In the genomic region with DNA sequence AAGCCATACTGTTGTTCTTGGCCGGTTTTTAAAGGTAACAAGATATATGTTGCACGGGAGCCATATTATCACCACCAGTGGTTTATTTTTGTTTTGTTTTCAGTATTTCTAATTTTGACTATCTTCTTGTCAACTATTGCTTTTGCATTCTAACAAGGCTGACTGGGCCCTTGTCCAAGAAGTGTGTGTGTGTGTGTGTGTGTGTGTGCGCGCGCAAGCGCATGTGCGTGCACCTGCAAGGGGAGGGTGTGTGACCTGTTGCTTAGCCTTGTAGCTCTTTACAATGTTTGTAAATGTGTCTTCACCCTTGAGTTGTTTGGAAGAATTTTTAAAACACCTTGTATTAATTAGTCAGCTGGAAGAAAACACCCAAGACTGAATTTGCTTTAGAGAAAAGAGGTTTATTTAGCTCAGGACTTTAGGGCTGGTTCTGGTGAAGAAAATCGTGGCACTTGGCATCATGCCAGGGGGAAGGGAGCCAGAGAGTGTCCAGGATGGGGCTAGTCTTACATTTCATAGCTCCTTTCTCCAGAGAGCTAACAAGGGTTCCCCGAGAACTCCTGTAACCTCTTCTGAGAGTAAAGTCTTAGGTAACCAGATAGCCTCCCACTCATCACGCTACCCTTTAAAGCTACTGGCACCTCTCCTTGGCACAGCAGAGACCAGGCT, we compare ENCODE assay signal across 14 mouse cellular contexts. TPM values are rescaled to one million over a fixed set of nuclear protein-coding genes. Genes with fewer than 3 reads are reported as not detected.
DNase-seq lines count a peak whose midpoint lies in the region; ATAC-seq lines count a peak whose summit lies in the region.
"Had no signal": no experiment of that assay in that cellular context is flagged by ENCODE, and none has a peak within 500 bp of the region (broad histone marks: within the 10 kb centered on the region; RNA-seq: fewer than 3 reads in every experiment).

No protein-coding gene starts in this region.

- H3K27ac ChIP-seq in midbrain, embryonic 14.5 days (replicated peaks; ENCODE audit: low read depth, low read length) = no peak overlapping the region
- H3K27ac ChIP-seq in midbrain, embryonic 16.5 days (ENCODE audit: low read length) = no peak overlapping the region
- H3K27ac ChIP-seq: heart, embryonic 15.5 days; limb, embryonic 13.5 days had no signal

- intact Hi-C loops in gastrocnemius, postnatal 14 days (cut with DNase I; ENCODE audit: low total_unique reads) = no loop called here

- no peak for ATAC-seq in midbrain, embryonic 14.5 days (ENCODE audit: low FRiP score, low TSS enrichment)
- ATAC-seq in midbrain, embryonic 16.5 days = no peak
- ATAC-seq: activated CD4-positive, CD25-positive, alpha-beta regulatory T cell, adult 4 months; forebrain, embryonic 16.5 days; hindbrain, embryonic 16.5 days; liver, postnatal 0 days had no signal

- no peaks in the 10 kb centered on the region for H3K9me3 ChIP-seq in midbrain, embryonic 14.5 days (ENCODE audit: control insufficient read depth, low read length)
- no peaks in the 10 kb centered on the region for H3K9me3 ChIP-seq in midbrain, embryonic 16.5 days (replicated peaks; ENCODE audit: control insufficient read depth, low read length, poor library complexity, severe bottlenecking)
- H3K9me3 ChIP-seq: heart, embryonic 15.5 days; limb, embryonic 13.5 days had no signal

- no peaks in the 10 kb centered on the region for H3K36me3 ChIP-seq in midbrain, embryonic 14.5 days (ENCODE audit: control insufficient read depth, insufficient read depth, low read length)
- no peaks in the 10 kb centered on the region for H3K36me3 ChIP-seq in midbrain, embryonic 16.5 days (ENCODE audit: control insufficient read depth, insufficient read depth, low read length)
- H3K36me3 ChIP-seq: heart, embryonic 15.5 days; limb, embryonic 13.5 days had no signal

- peak; percentile 24 for DNase-seq in gastrocnemius, postnatal 14 days
- DNase-seq in gastrocnemius, adult 18-20 months (ENCODE audit: low spot score) = no peak
- DNase-seq in midbrain, embryonic 14.5 days = peak; percentile 8
- peak; percentile 49 for DNase-seq in kidney, postnatal 10 days
- no peak for DNase-seq in thymus, adult 18-20 months
- DNase-seq in right cerebral cortex, postnatal 10 days (ENCODE audit: low spot score in 2 of 2) = no peak
- DNase-seq: liver, postnatal 0 days; right cerebral cortex, postnatal 14 days had no signal

- 90% methylated on average over 10 of the region's 10 CpGs for WGBS in midbrain, embryonic 14.5 days
- WGBS in midbrain, embryonic 16.5 days = 87% methylated on average over 10 of the region's 10 CpGs

- 0 out of 2 replicates have a peak, but pooled peaks cover 4% of the 10 kb centered on the region for H3K4me1 ChIP-seq in midbrain, embryonic 14.5 days (ENCODE audit: control insufficient read depth, insufficient read depth, low read length)
- no peaks in the 10 kb centered on the region; the same call in 1 of the 2 replicates for H3K4me1 ChIP-seq in midbrain, embryonic 16.5 days (ENCODE audit: control insufficient read depth, insufficient read depth, low read length)

- no peak overlapping the region for H3K4me2 ChIP-seq in midbrain, embryonic 14.5 days (ENCODE audit: low read length)
- no peak overlapping the region for H3K4me2 ChIP-seq in midbrain, embryonic 16.5 days (ENCODE audit: low read length)
- H3K4me2 ChIP-seq: heart, embryonic 15.5 days; limb, embryonic 13.5 days had no signal

- no peak overlapping the region for H3K9ac ChIP-seq in midbrain, embryonic 14.5 days (replicated peaks; ENCODE audit: low read length)
- H3K9ac ChIP-seq in midbrain, embryonic 16.5 days (ENCODE audit: low read depth, low read length) = no peak overlapping the region
- H3K9ac ChIP-seq: heart, embryonic 15.5 days; limb, embryonic 13.5 days; liver, postnatal 0 days had no signal

- H3K4me3 ChIP-seq in midbrain, embryonic 14.5 days (replicated peaks; ENCODE audit: low read depth, low read length) = no peak overlapping the region
- H3K4me3 ChIP-seq in midbrain, embryonic 16.5 days (ENCODE audit: low read depth, low read length) = no peak overlapping the region
- H3K4me3 ChIP-seq: heart, embryonic 15.5 days; limb, embryonic 13.5 days had no signal

- 0 out of 2 replicates have a peak, but pooled peaks cover 18% of the 10 kb centered on the region for H3K27me3 ChIP-seq in midbrain, embryonic 14.5 days (ENCODE audit: control insufficient read depth, insufficient read depth, low read length)
- H3K27me3 ChIP-seq in midbrain, embryonic 16.5 days (ENCODE audit: control insufficient read depth, insufficient read depth, low read depth, low read length) = no peaks in the 10 kb centered on the region
- H3K27me3 ChIP-seq: limb, embryonic 13.5 days had no signal

RNA-seq across cellular contexts. Expression of a gene that starts 3.0 kb away (rescaled TPM):
- 1 to 10 TPM; 2.0 to 3.1 TPM for total RNA-seq in gastrocnemius, postnatal 14 days (2021)
- 1 to 10 TPM; 1.3 to 1.4 TPM for total RNA-seq in gastrocnemius, adult 18-20 months (2021)
- polyA plus RNA-seq in midbrain, embryonic 14.5 days (2014; fragmentation: Nextera tagmentation; extraction: Ambion mirVana) = 0.40 and 0.83 TPM in 2 replicates
- 0.80 and 0.83 TPM in 2 replicates for polyA plus RNA-seq in midbrain, embryonic 16.5 days (2015; fragmentation: Nextera tagmentation; extraction: Ambion mirVana)
- polyA plus RNA-seq: activated CD4-positive, CD25-positive, alpha-beta regulatory T cell, adult 4 months had no signal

Comparison
In these comparisons a context has a peak if more than half of its experiments do, and no peak if none do; other contexts are left out.
1. DNase-seq: peak in gastrocnemius, postnatal 14 days (single experiment), midbrain, embryonic 14.5 days (single experiment) and kidney, postnatal 10 days (single experiment); none in gastrocnemius, adult 18-20 months (single experiment), thymus, adult 18-20 months (0 of 2) and right cerebral cortex, postnatal 10 days (0 of 2).